In genomic region chr12:65036892-65037545, GRCm38 (mm10) we compare ENCODE assay signal across 8 mouse cellular contexts. TPM values are rescaled to one million over a fixed set of nuclear protein-coding genes. Genes with fewer than 3 reads are reported as not detected.
A peak's percentile ranks its signal among the peaks of the same experiment; 100 is the strongest.
DNase-seq lines count a peak whose midpoint lies in the region; ATAC-seq and TF ChIP-seq lines count a peak whose summit lies in the region.

No protein-coding gene starts in this region.

- no peak for TF ChIP-seq CTCF in E14TG2a.4 (conservative IDR thresholded peaks at IDR 0.05; ENCODE audit: low read length)

- no peak for DNase-seq in heart, embryonic 10.5 days (ENCODE audit: low spot score)
- DNase-seq in heart, adult 9 months (ENCODE audit: low spot score in 2 of 2): no peak
- peak; percentile 44 for DNase-seq in retina, embryonic 14.5 days (ENCODE audit: low spot score)
- no peak for DNase-seq in frontal cortex, adult 2 months (ENCODE audit: extremely low spot score in 1 of 2, low spot score in 1 of 2)
- DNase-seq in kidney, postnatal 10 days: no peak

- H3K4me2 ChIP-seq in limb, embryonic 13.5 days (replicated peaks): peak overlapping the region; percentile 78

- H3K9ac ChIP-seq in limb, embryonic 13.5 days: peak overlapping the region; percentile 94

- no peaks in the 10 kb centered on the region for H3K27me3 ChIP-seq in heart, embryonic 10.5 days (ENCODE audit: insufficient read depth, poor library complexity, severe bottlenecking)
- no peaks in the 10 kb centered on the region for H3K27me3 ChIP-seq in E14TG2a.4 (ENCODE audit: insufficient read depth, low read length)
- no peaks in the 10 kb centered on the region for H3K27me3 ChIP-seq in limb, embryonic 13.5 days

- H3K4me3 ChIP-seq in heart, embryonic 10.5 days: peak overlapping the region; percentile 92
- peak overlapping the region; percentile 82 for H3K4me3 ChIP-seq in E14TG2a.4 (replicated peaks; ENCODE audit: low read length)
- peak overlapping the region; percentile 92 for H3K4me3 ChIP-seq in limb, embryonic 13.5 days

- 0 out of 2 replicates have a peak, but pooled peaks cover 2% of the 10 kb centered on the region for H3K36me3 ChIP-seq in heart, embryonic 10.5 days
- 0 out of 2 replicates have a peak, but pooled peaks cover under 1% of the 10 kb centered on the region for H3K36me3 ChIP-seq in E14TG2a.4 (ENCODE audit: insufficient read depth, low read length)
- H3K36me3 ChIP-seq in limb, embryonic 13.5 days: 0 out of 2 replicates have a peak, but pooled peaks cover 4% of the 10 kb centered on the region

- ATAC-seq in erythroblast, adult 5-6 weeks (replicated peaks; ENCODE audit: low FRiP score, poor library complexity, severe bottlenecking): peak; percentile 74
- ATAC-seq in limb, embryonic 13.5 days (ENCODE audit: low FRiP score, low read depth): no peak; the same call in 1 of the 2 replicates

- H3K4me1 ChIP-seq in heart, embryonic 10.5 days: peaks cover 17% of the 10 kb centered on the region
- peaks cover 14% of the 10 kb centered on the region for H3K4me1 ChIP-seq in E14TG2a.4 (replicated peaks; ENCODE audit: low read depth, low read length)
- H3K4me1 ChIP-seq in limb, embryonic 13.5 days: peaks cover 19% of the 10 kb centered on the region

- no peaks in the 10 kb centered on the region for H3K9me3 ChIP-seq in heart, embryonic 10.5 days
- H3K9me3 ChIP-seq in E14TG2a.4 (ENCODE audit: low read length): peaks cover 38% of the 10 kb centered on the region
- H3K9me3 ChIP-seq in limb, embryonic 13.5 days: no peaks in the 10 kb centered on the region

- H3K27ac ChIP-seq in heart, embryonic 10.5 days: peak overlapping the region; percentile 98; the same call in 1 of the 2 replicates
- H3K27ac ChIP-seq in limb, embryonic 13.5 days: no peak overlapping the region

- WGBS in heart, embryonic 10.5 days: 21% methylated on average over 18 of the region's 18 CpGs
- WGBS in limb, embryonic 13.5 days: 16% methylated on average over 18 of the region's 18 CpGs

RNA-seq across cellular contexts. Expression of gene Prpf39, which starts 0.9 kb away (rescaled TPM):
- 40.4 and 46.2 TPM in 2 replicates for polyA plus RNA-seq in heart, embryonic 10.5 days (2016; fragmentation: Nextera tagmentation; extraction: Ambion mirVana)
- total RNA-seq in erythroblast, adult 5-6 weeks (2015; ENCODE audit: low replicate concordance): 16.9 and 23.0 TPM in 2 replicates
- 45.9 and 51.0 TPM in 2 replicates for total RNA-seq in erythroblast, adult 5-6 weeks (2017; ENCODE audit: low replicate concordance)
- polyA plus RNA-seq in limb, embryonic 13.5 days (2015; fragmentation: Nextera tagmentation; extraction: Ambion mirVana): 68.1 and 71.7 TPM in 2 replicates
- 44.5 and 50.9 TPM in 2 replicates for polyA plus RNA-seq in frontal cortex, adult 2 months (2012; rRNA removed)

RNA-seq across cellular contexts. Expression of gene Fkbp3, which starts 36.8 kb away (rescaled TPM):
- 541 and 623 TPM in 2 replicates for polyA plus RNA-seq in heart, embryonic 10.5 days (2016; fragmentation: Nextera tagmentation; extraction: Ambion mirVana)
- 33.0 and 42.5 TPM in 2 replicates for total RNA-seq in erythroblast, adult 5-6 weeks (2015; ENCODE audit: low replicate concordance)
- total RNA-seq in erythroblast, adult 5-6 weeks (2017; ENCODE audit: low replicate concordance): 38.3 and 40.3 TPM in 2 replicates
- 517 and 520 TPM in 2 replicates for polyA plus RNA-seq in limb, embryonic 13.5 days (2015; fragmentation: Nextera tagmentation; extraction: Ambion mirVana)
- polyA plus RNA-seq in frontal cortex, adult 2 months (2012; rRNA removed): 270 and 323 TPM in 2 replicates

RNA-seq across cellular contexts. Expression of gene Fancm, which starts 38.4 kb away (rescaled TPM):
- polyA plus RNA-seq in heart, embryonic 10.5 days (2016; fragmentation: Nextera tagmentation; extraction: Ambion mirVana): 10.4 and 12.0 TPM in 2 replicates
- 4.2 and 6.5 TPM in 2 replicates for total RNA-seq in erythroblast, adult 5-6 weeks (2015; ENCODE audit: low replicate concordance)
- total RNA-seq in erythroblast, adult 5-6 weeks (2017; ENCODE audit: low replicate concordance): 15.2 and 34.8 TPM in 2 replicates
- polyA plus RNA-seq in limb, embryonic 13.5 days (2015; fragmentation: Nextera tagmentation; extraction: Ambion mirVana): 10.8 and 11.4 TPM in 2 replicates
- 6.7 and 7.4 TPM in 2 replicates for polyA plus RNA-seq in frontal cortex, adult 2 months (2012; rRNA removed)
